Mouse (Mus musculus) adipose tissue, adult 10 weeks (tissue): Measurements from ENCODE around the gene Gm4871. TPM values are rescaled to one million over a fixed set of nuclear protein-coding genes. Genes with fewer than 3 reads are reported as not detected.

Experiments used
- polyA plus RNA-seq: library from polyadenylated mRNA; stranded (reverse); fragments of 350-450 nt; fragmentation: Illumina TruSeq; extraction: RNeasy Lipid Tissue Mini Kit (QIAGEN cat#74804); gene quantifications from one replicate; pipeline ENCODE4 v1.2.3, GENCODE M21; 2014; ENCODE audit warnings: low read depth, low replicate concordance

The Gm4871 gene
- polyA plus RNA-seq, result 1.9 TPM

DNA sequence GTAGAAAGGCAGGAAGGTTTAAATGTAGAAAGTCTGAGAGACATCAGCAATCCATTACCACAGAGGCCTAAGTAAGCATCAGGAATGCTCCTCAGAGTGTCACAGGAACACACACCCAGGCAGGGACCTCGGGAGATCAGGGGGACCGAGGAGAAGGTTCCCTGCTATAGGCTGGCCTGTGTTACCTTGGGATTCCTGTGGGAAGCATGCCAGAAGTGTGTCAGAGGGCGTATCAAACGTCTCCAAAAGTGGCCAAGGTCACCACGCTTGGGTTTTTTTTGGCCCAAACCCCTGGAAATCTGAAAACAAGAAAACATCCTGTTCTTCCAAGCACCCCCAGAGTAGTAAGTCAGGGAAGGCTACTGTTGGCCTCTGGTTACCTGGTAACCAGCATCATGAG is at the start of gene Gm4871:
TSS of gene Gm4871 (minus strand) at position 364 of the 400 bp plus-strand sequence.

DNA sequence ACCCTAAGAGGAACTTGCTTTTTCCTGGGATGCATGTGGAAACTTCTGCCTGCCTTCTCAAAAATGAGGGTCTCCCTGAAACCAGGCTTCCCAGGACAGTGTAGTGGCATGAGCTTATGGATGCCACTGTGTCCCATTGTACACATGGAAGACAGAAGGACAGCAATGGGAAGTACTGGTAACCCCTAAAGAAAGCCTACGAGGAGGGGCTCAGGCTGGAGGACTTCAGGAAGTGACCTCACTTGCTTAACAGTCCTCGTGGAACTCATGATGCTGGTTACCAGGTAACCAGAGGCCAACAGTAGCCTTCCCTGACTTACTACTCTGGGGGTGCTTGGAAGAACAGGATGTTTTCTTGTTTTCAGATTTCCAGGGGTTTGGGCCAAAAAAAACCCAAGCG is 10.1 kb upstream of the Gm4871 start, which contains the start of gene 1700018F24Rik:
TSS of gene 1700018F24Rik (plus strand) at position 301 of the 400 bp plus-strand sequence.

Other genes with a start within 250 kb of the Gm4871 start
- gene Smurf1, start 66.9 kb downstream of the Gm4871 start, polyA plus RNA-seq, result 24.7 TPM
- 2.1 TPM for gene 1700018F24Rik, start 10.2 kb upstream of the Gm4871 start, polyA plus RNA-seq
- gene Arpc1a, start 51.1 kb upstream of the Gm4871 start, polyA plus RNA-seq, result 144 TPM
- gene Kpna7, start 51.3 kb upstream of the Gm4871 start, polyA plus RNA-seq, result 0.11 TPM
- gene Arpc1b, start 81.5 kb upstream of the Gm4871 start, polyA plus RNA-seq, result 316 TPM
- 75.4 TPM for gene Pdap1, start 107.5 kb upstream of the Gm4871 start, polyA plus RNA-seq
- gene Bud31, start 107.6 kb upstream of the Gm4871 start, polyA plus RNA-seq, result 100 TPM
- gene Ptcd1, start 134.4 kb upstream of the Gm4871 start, polyA plus RNA-seq, result 14.8 TPM
- gene Cpsf4, start 134.5 kb upstream of the Gm4871 start, polyA plus RNA-seq, result 19.5 TPM
- 228 TPM for gene Atp5j2, start 159.3 kb upstream of the Gm4871 start, polyA plus RNA-seq
- 8.3 TPM for gene Zkscan14, start 169.1 kb upstream of the Gm4871 start, polyA plus RNA-seq
- 10.3 TPM for gene Zkscan5, start 171.8 kb upstream of the Gm4871 start, polyA plus RNA-seq
- 23.3 TPM for gene Zfp655, start 199.0 kb upstream of the Gm4871 start, polyA plus RNA-seq
- gene Zscan25, start 247.7 kb upstream of the Gm4871 start, polyA plus RNA-seq, result 14.2 TPM